Mouse (Mus musculus) lung, embryonic 16.5 days (tissue): Measurements from ENCODE around the gene Hacd3. TPM values are rescaled to one million over a fixed set of nuclear protein-coding genes. Genes with fewer than 3 reads are reported as not detected.

Experiments used
- ATAC-seq: fragments of 200-750 bp; cut with Nextera tagmentation; 2 replicates; pipeline ENCODE4 v1.8.0; 2017; ENCODE audit warnings: low read depth, mild to moderate bottlenecking, moderate library complexity
- H3K27ac ChIP-seq: fragments of 300-500 bp; sonication (generic); 2 replicates; pipeline ENCODE4 v1.5.1; 2014; ENCODE audit warnings: mild to moderate bottlenecking, control low read depth, low read length
- H3K27me3 ChIP-seq: fragments of 300-500 bp; sonication (generic); 2 replicates; pipeline ENCODE4 v1.6.1; 2014; ENCODE audit warnings: low read depth, low read length, mixed read lengths; ENCODE audit not compliant: control insufficient read depth, insufficient read depth
- H3K36me3 ChIP-seq: fragments of 300-500 bp; sonication (generic); 2 replicates; pipeline ENCODE4 v1.6.1; 2014; ENCODE audit warnings: low read length; ENCODE audit not compliant: control insufficient read depth, insufficient read depth
- H3K4me1 ChIP-seq: fragments of 300-500 bp; sonication (generic); replicated peaks from 2 replicates; pipeline ENCODE4 v1.6.1; 2014; ENCODE audit warnings: low read length, mixed read lengths; ENCODE audit not compliant: control insufficient read depth, insufficient read depth
- H3K4me2 ChIP-seq: fragments of 300-500 bp; sonication (generic); 2 replicates; pipeline ENCODE4 v1.6.1; 2014; ENCODE audit warnings: low read depth, low read length, control low read depth
- H3K4me3 ChIP-seq: fragments of 300-500 bp; sonication (generic); 2 replicates; pipeline ENCODE4 v1.5.1; 2014; ENCODE audit warnings: mild to moderate bottlenecking, low read length, control low read depth
- H3K9ac ChIP-seq: fragments of 300-500 bp; sonication (generic); 2 replicates; pipeline ENCODE4 v1.6.1; 2014; ENCODE audit warnings: low read length, control low read depth
- H3K9me3 ChIP-seq: fragments of 300-500 bp; sonication (generic); 2 replicates; pipeline ENCODE4 v1.6.1; 2016; ENCODE audit warnings: low read length; ENCODE audit not compliant: control insufficient read depth
- WGBS: fragments of 180-500 bp; shearing (Covaris S2); extraction: QIAGEN DNeasy Blood & Tissue Kit; methylation state at CpG from one replicate; pipeline ENCODE4 v1.1.7; 2014; 5-methylcytosine and 5-hydroxymethylcytosine counted together
- microRNA-seq: library from miRNA; unstranded; fragments of <30 nt; microRNA quantifications from one replicate; pipeline ENCODE4, GENCODE M21; 2016
- polyA plus RNA-seq: library from polyadenylated mRNA; unstranded; fragments of >200 nt; fragmentation: Nextera tagmentation; extraction: Ambion mirVana; gene quantifications from 2 replicates; pipeline ENCODE4 v1.2.1, GENCODE M21; 2015

Hacd3 gene
- polyA plus RNA-seq, 1 experiment from 2014 or later, result 76.6 TPM

DNA sequence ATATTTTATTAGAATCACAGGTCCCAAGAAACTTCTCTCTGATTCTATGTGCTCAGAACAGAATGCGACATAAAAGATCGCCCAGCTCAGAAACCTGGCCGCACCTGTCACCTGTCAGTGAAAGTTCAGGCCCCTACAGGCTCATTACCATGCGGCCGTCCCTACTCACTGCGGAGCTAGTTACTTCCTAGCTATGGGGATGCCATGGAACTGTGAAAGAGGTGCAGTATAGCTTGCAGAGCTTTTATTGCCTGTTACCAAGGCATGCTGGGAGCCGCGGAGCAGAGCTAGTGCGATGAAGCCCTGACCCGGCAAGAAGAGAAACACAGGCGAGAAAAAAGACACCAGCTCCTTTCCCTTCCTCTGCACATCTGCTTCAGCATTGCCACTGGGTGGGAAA lies 77.5 kb downstream of the Hacd3 start:
- Histone ChIP-seq H3K27me3 (no peaks in the 10 kb centered on the region), H3K9me3 (no peaks in the 10 kb centered on the region), H3K9ac (no peak overlapping the region), H3K4me1 (peaks cover 13% of the 10 kb centered on the region), H3K36me3 (no peaks in the 10 kb centered on the region), H3K4me2 (no peak overlapping the region), H3K27ac (no peak overlapping the region), H3K4me3 (no peak overlapping the region)
- ATAC-seq, result no peak
- WGBS, result 38% methylated on average over 11 of the region's 11 CpGs

DNA sequence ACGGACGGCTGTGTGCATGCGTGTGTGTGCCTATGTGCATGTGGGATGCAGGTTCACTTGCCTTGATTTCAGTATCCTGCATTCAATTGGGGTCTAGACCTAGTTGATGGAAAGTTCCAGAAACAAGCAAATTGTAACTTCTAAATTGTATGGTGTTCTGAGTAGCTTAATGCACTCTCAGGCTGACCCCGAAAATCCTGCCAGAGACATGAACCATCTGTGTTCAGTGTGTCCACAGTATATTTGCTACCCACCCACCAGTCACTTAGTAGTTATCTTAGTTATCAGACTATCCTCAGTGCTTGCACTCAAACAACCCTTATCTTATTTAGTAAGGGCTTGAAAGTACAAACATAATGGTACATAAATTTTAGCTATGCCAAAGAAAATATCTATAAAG lies 79.8 kb downstream of the Hacd3 start:
- peaks cover 14% of the 10 kb centered on the region for H3K4me1 ChIP-seq
- no peaks in the 10 kb centered on the region for H3K36me3 ChIP-seq
- H3K4me3 ChIP-seq, result no peak overlapping the region
- no peaks in the 10 kb centered on the region for H3K9me3 ChIP-seq
- no peaks in the 10 kb centered on the region for H3K27me3 ChIP-seq
- no peak overlapping the region for H3K9ac ChIP-seq
- 61% methylated on average over 4 of the region's 4 CpGs for WGBS
- no peak overlapping the region for H3K4me2 ChIP-seq
- H3K27ac ChIP-seq, result peak overlapping the region; percentile 77
- peak; percentile 56 for ATAC-seq

DNA sequence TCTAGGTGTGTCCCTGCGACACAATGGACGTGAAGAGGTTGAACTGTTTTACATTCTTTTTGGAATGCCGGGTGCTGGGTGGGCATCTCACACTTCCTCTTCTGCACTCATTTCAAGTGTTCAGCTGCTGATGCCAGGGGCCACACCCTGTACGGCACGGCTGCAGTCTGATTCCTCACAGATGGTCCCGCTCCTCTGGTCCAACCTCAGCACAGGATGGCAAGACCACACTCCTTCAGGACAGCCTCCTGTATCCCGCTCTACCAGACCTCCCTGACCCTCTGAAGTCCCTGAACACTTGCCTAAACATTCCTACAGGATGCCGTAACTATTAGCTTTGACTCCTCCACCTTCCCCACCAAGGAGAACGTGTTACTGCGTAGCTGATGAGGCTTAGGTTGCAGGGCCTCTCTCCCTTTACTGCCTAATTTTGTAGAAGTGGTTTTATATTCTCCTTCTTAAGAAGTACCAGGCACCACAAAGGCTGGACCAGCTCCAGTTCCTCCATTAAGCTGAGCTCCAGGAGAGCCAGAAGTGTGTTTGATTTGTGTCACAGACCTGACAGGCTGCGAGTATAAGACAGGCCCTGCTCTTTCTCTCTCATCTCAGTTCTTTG lies 80.7 kb downstream of the Hacd3 start:
- H3K4me1 ChIP-seq, result peaks cover 14% of the 10 kb centered on the region
- no peak overlapping the region for H3K4me3 ChIP-seq
- H3K27me3 ChIP-seq, result no peaks in the 10 kb centered on the region
- H3K36me3 ChIP-seq, result no peaks in the 10 kb centered on the region
- 0 out of 2 replicates have a peak overlapping the region, but pooled peaks have one; percentile 25 for H3K9ac ChIP-seq
- WGBS, result 35% methylated on average over 11 of the region's 11 CpGs
- H3K4me2 ChIP-seq, result no peak overlapping the region
- peak; percentile 29; the same call in 1 of the 2 replicates for ATAC-seq
- peak overlapping the region; percentile 77 for H3K27ac ChIP-seq
- H3K9me3 ChIP-seq, result no peaks in the 10 kb centered on the region

DNA sequence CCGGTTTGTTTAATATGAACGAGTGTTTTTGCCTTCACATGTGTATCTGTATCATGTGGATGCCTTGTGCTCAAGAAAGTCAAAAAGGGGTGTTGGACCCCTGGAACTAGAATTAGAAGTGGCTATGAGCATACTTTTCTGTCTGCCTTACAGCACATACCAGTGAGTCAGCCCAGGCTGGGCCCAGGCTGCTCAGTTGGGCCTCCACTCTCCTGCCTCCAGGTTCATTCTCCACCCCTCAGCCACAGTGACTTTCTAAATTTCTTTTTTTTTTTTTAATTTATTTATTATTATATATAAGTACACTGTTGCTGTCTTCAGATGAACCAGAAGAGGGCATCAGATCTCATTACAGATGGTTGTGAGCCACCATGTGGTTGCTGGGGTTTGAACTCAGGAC lies 81.7 kb downstream of the Hacd3 start:
- Histone ChIP-seq H3K4me3 (no peak overlapping the region), H3K4me1 (peaks cover 14% of the 10 kb centered on the region), H3K27me3 (no peaks in the 10 kb centered on the region), H3K9ac (no peak overlapping the region), H3K4me2 (no peak overlapping the region), H3K27ac (no peak overlapping the region), H3K9me3 (no peaks in the 10 kb centered on the region), H3K36me3 (no peaks in the 10 kb centered on the region)
- ATAC-seq, result no peak
- 74% methylated on average over 2 of the region's 2 CpGs for WGBS

DNA sequence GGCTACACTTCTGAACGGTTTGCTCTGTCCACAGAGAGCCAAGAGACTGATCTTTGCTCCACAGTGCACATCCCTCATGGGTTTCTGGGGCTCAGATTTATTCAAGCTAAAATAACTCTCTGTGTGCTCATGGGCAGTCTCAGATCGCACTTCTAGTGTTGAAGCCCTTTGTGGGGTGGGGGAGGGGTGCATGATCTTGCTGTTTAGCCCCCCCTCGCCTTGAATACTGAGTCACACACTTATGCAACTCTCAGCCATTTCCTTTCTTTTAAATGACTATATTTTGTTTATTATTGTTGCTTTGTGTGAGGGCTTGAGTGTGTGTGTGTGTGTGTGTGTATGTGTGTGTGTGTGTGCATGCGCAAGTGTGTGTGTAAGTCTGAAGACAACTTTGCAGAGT lies 82.2 kb downstream of the Hacd3 start:
- H3K36me3 ChIP-seq, result no peaks in the 10 kb centered on the region
- ATAC-seq, result no peak
- H3K9ac ChIP-seq, result 0 out of 2 replicates have a peak overlapping the region, but pooled peaks have one; percentile 5
- H3K27me3 ChIP-seq, result no peaks in the 10 kb centered on the region
- H3K9me3 ChIP-seq, result no peaks in the 10 kb centered on the region
- WGBS, result 40% methylated on average over 4 of the region's 4 CpGs
- H3K4me1 ChIP-seq, result peaks cover 15% of the 10 kb centered on the region
- no peak overlapping the region for H3K4me3 ChIP-seq
- no peak overlapping the region for H3K27ac ChIP-seq
- no peak overlapping the region for H3K4me2 ChIP-seq

DNA sequence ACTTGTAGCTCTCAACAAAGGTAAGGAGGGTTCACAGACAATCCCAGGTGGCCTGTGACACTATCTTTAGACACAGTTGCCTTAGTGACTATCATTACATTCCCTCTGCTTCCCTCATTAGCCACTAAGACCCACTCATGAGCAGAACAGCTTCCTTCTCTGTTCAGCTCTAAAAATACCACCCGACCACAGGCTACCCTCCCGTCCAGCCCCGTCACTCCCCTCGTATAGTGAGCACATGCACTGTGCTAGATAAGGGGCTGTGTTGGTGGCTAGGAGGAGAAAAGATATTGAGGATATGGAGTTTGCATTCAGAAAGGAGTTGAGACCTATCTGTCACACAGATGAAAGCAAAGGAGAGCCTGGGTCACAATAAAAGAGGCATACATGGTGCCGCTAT lies 83.0 kb downstream of the Hacd3 start:
- no peaks in the 10 kb centered on the region for H3K9me3 ChIP-seq
- no peak overlapping the region for H3K4me3 ChIP-seq
- no peak overlapping the region for H3K4me2 ChIP-seq
- no peaks in the 10 kb centered on the region for H3K27me3 ChIP-seq
- H3K27ac ChIP-seq, result no peak overlapping the region
- H3K9ac ChIP-seq, result no peak overlapping the region
- no peak for ATAC-seq
- WGBS, result 65% methylated on average over 5 of the region's 5 CpGs
- H3K4me1 ChIP-seq, result peaks cover 17% of the 10 kb centered on the region
- H3K36me3 ChIP-seq, result no peaks in the 10 kb centered on the region

DNA sequence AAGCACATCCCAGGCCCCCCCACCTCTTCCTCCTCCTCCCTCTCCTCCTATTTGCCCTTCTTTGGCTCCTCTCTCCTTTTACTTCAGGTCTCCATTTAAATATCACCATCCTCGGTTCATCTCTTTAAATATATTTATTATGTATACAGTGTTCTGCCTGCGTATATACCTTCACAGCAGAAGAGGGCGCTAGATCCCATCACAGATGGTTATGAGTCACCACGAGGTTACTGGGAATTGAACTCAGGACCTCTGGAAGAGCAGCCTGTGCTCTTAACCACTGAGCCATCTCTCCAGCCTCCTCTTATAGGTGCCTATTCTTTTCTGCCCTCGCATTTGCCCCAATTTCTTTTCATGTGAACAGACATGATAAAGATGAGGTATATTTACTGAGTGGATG lies 84.0 kb downstream of the Hacd3 start:
- 53% methylated on average over 5 of the region's 5 CpGs for WGBS
- ATAC-seq, result no peak

More for the DNA sequence above, 84.0 kb downstream of the Hacd3 start:
- Histone ChIP-seq H3K4me1 (peaks cover 17% of the 10 kb centered on the region), H3K9me3 (no peaks in the 10 kb centered on the region), H3K27me3 (no peaks in the 10 kb centered on the region), H3K9ac (no peak overlapping the region), H3K27ac (no peak overlapping the region), H3K4me2 (no peak overlapping the region), H3K4me3 (no peak overlapping the region), H3K36me3 (no peaks in the 10 kb centered on the region)

Small RNA genes lying within 50 kb of the gene (microRNA-seq; reads per million reads assigned to microRNA genes)
- not detected for gene Gm25640

Other genes starting within 250 kb of the Hacd3 start
- gene Dennd4a, start 210.4 kb downstream of the Hacd3 start, polyA plus RNA-seq, result 8.8 and 9.0 TPM in 2 replicates
- 0.06 and 0.08 TPM in 2 replicates for gene Slc24a1, start 70.1 kb downstream of the Hacd3 start, polyA plus RNA-seq
- 53.2 and 55.8 TPM in 2 replicates for gene Ints14, start 60.8 kb downstream of the Hacd3 start, polyA plus RNA-seq
- gene Dpp8, start 10.7 kb upstream of the Hacd3 start, polyA plus RNA-seq, result 35.9 and 37.6 TPM in 2 replicates
- 11.0 and 11.3 TPM in 2 replicates for gene Igdcc4, start 79.8 kb upstream of the Hacd3 start, polyA plus RNA-seq
- 0.85 and 1.3 TPM in 2 replicates for gene Igdcc3, start 119.5 kb upstream of the Hacd3 start, polyA plus RNA-seq
- 5.7 TPM in 2 replicates for gene Parp16, start 173.7 kb upstream of the Hacd3 start, polyA plus RNA-seq
- 0.19 and 0.35 TPM in 2 replicates for gene Cilp, start 243.5 kb upstream of the Hacd3 start, polyA plus RNA-seq